Mouse (Mus musculus) MEL (cell line): ENCODE results near the gene Taf6l. TPM values are rescaled to one million over a fixed set of nuclear protein-coding genes. Genes with fewer than 3 reads are reported as not detected.
"Not testable (repeated sequence)": the region's sequence is repeated elsewhere in the genome, so short reads cannot be mapped to it uniquely, and the experiment has no call there.

Experiments used
- DNase-seq: peaks from one replicate; pipeline ENCODE4 v3.0.0; 2011; ENCODE audit warnings: low read depth, low spot score
- H3K27ac ChIP-seq: 2 replicates; pipeline ENCODE4 v1.5.1; 2012; ENCODE audit warnings: low read depth, mild to moderate bottlenecking, control low read depth, low read length, moderate library complexity; ENCODE audit not compliant: control insufficient read depth
- H3K27me3 ChIP-seq, 2 experiments: fragments of 150-350 bp in 1 of 2; sonication (generic) in 1 of 2; 2 replicates each; pipeline ENCODE4 v1.6.1; 2012; ENCODE audit warnings: low read length in 2 of 2, mild to moderate bottlenecking in 2 of 2, improper control_type of control experiment in 1 of 2, moderate library complexity in 1 of 2; ENCODE audit not compliant: insufficient read depth in 2 of 2, control insufficient read depth in 1 of 2
- H3K36me3 ChIP-seq, 2 experiments: 2 replicates each; pipeline ENCODE4 v1.6.1; 2012 to 2014; ENCODE audit warnings: low read length in 2 of 2, improper control_type of control experiment in 1 of 2, inconsistent platforms in 1 of 2, mild to moderate bottlenecking in 1 of 2; ENCODE audit not compliant: insufficient read depth in 2 of 2, control insufficient read depth in 1 of 2
- H3K4me1 ChIP-seq, 2 experiments: fragments of 150-350 bp in 1 of 2; sonication (generic) in 1 of 2; 2 replicates each; pipeline ENCODE4 v1.6.1; 2012; ENCODE audit warnings: low read length in 2 of 2, improper control_type of control experiment in 1 of 2, mild to moderate bottlenecking in 1 of 2; ENCODE audit not compliant: insufficient read depth in 2 of 2, control insufficient read depth in 1 of 2
- H3K4me3 ChIP-seq, 2 experiments: fragments of 150-350 bp in 1 of 2; sonication (generic) in 1 of 2; 2 replicates each; pipeline ENCODE4 v1.5.1; 2012; ENCODE audit warnings: low read depth in 2 of 2, low read length in 2 of 2, mild to moderate bottlenecking in 2 of 2, moderate library complexity in 2 of 2, control low read depth in 1 of 2, improper control_type of control experiment in 1 of 2; ENCODE audit not compliant: control insufficient read depth in 1 of 2, insufficient read depth in 1 of 2
- H3K79me2 ChIP-seq: 2 replicates; pipeline ENCODE4 v1.6.1; 2012; ENCODE audit warnings: mild to moderate bottlenecking, low read length, moderate library complexity; ENCODE audit not compliant: control insufficient read depth, poor library complexity, insufficient read depth
- H3K9ac ChIP-seq: 2 replicates; pipeline ENCODE4 v1.6.1; 2012; ENCODE audit warnings: low read depth, mild to moderate bottlenecking, control low read depth, low read length, moderate library complexity; ENCODE audit not compliant: control insufficient read depth, poor library complexity, severe bottlenecking
- H3K9me3 ChIP-seq: fragments of 150-350 bp; sonication (generic); replicated peaks from 2 replicates; pipeline ENCODE4 v1.6.1; 2012; ENCODE audit warnings: mild to moderate bottlenecking, low read length, improper control_type of control experiment, moderate library complexity; ENCODE audit not compliant: insufficient read depth
- BHLHE40 ChIP-seq: IDR thresholded peaks from 2 replicates; pipeline ENCODE4 v1.6.1; 2012; ENCODE audit warnings: low read depth, mild to moderate bottlenecking, inconsistent platforms, low read length, improper control_type of control experiment, borderline replicate concordance
- CHD2 ChIP-seq: IDR thresholded peaks from 2 replicates; pipeline ENCODE4 v1.6.1; 2011; ENCODE audit warnings: low read length, improper control_type of control experiment
- ETS1 ChIP-seq: IDR thresholded peaks from 2 replicates; pipeline ENCODE4 v1.6.1; 2012; ENCODE audit warnings: low read depth, mild to moderate bottlenecking, inconsistent platforms, low read length, improper control_type of control experiment, moderate library complexity
- MEF2A ChIP-seq: IDR thresholded peaks from 2 replicates; pipeline ENCODE4 v1.6.1; 2014; ENCODE audit warnings: low read depth, mild to moderate bottlenecking, inconsistent platforms, low read length, improper control_type of control experiment; ENCODE audit not compliant: poor library complexity, insufficient replicate concordance, severe bottlenecking; ENCODE audit errors: extremely low read depth
- MYB ChIP-seq: IDR thresholded peaks from 2 replicates; pipeline ENCODE4 v1.6.1; 2011; ENCODE audit warnings: mild to moderate bottlenecking, low read depth, low read length, improper control_type of control experiment
- NELFE ChIP-seq: IDR thresholded peaks from 2 replicates; pipeline ENCODE4 v1.6.1; 2011; ENCODE audit warnings: low read depth, low read length, improper control_type of control experiment
- POLR2A ChIP-seq, 2 experiments: IDR thresholded peaks; 2 replicates each; pipeline ENCODE4 v1.6.1; 2011 to 2012; ENCODE audit warnings: low read length in 2 of 2, mild to moderate bottlenecking in 2 of 2, control low read depth in 1 of 2, improper control_type of control experiment in 1 of 2, low read depth in 1 of 2, moderate library complexity in 1 of 2; ENCODE audit not compliant: control insufficient read depth in 1 of 2, insufficient read depth in 1 of 2, poor library complexity in 1 of 2
- POLR2AphosphoS2 ChIP-seq: IDR thresholded peaks from 2 replicates; pipeline ENCODE4 v1.6.1; 2011; ENCODE audit warnings: low read length, improper control_type of control experiment
- POLR2AphosphoS5 ChIP-seq: IDR thresholded peaks from 2 replicates; pipeline ENCODE4 v1.6.1; 2012; ENCODE audit warnings: low read depth, borderline replicate concordance, mild to moderate bottlenecking, inconsistent platforms, low read length, moderate library complexity, mixed read lengths
- SIN3A ChIP-seq: IDR thresholded peaks from 2 replicates; pipeline ENCODE4 v1.6.1; 2012; ENCODE audit warnings: low read length, improper control_type of control experiment, inconsistent platforms
- SMC3 ChIP-seq: IDR thresholded peaks from 2 replicates; pipeline ENCODE4 v1.6.1; 2011; ENCODE audit warnings: low read depth, low read length, improper control_type of control experiment
- TBP ChIP-seq: IDR thresholded peaks from 2 replicates; pipeline ENCODE4 v1.8.0; 2011; ENCODE audit warnings: low read depth, low read length, improper control_type of control experiment
- UBTF ChIP-seq: IDR thresholded peaks from 2 replicates; pipeline ENCODE4 v1.6.1; 2012; ENCODE audit warnings: low read depth, mild to moderate bottlenecking, inconsistent platforms, low read length, improper control_type of control experiment, moderate library complexity, borderline replicate concordance; ENCODE audit not compliant: insufficient read depth
- ZMIZ1 ChIP-seq: IDR thresholded peaks from 2 replicates; pipeline ENCODE4 v1.6.1; 2012; ENCODE audit warnings: low read depth, mild to moderate bottlenecking, inconsistent platforms, low read length, improper control_type of control experiment, moderate library complexity
- ZNF384 ChIP-seq: IDR thresholded peaks from 2 replicates; pipeline ENCODE4 v1.6.1; 2012; ENCODE audit warnings: low read depth, mild to moderate bottlenecking, inconsistent platforms, low read length, improper control_type of control experiment
- polyA plus RNA-seq, 2 experiments: library from polyadenylated mRNA; stranded (reverse) in 1 of 2; unstranded in 1 of 2; fragments of >175 nt in 1 of 2; fragments of >200 nt in 1 of 2; gene quantifications; 2 replicates each; pipeline versions ENCODE4 v1.2.1 to v1.2.4; 2012; ENCODE audit warnings: low replicate concordance in 2 of 2, low read depth in 1 of 2; ENCODE audit not compliant: insufficient read length in 2 of 2, insufficient read depth in 1 of 2, missing spikeins in 1 of 2
- total RNA-seq: library from RNA; depleted of rRNA; stranded (reverse); fragments of 300-350 nt; gene quantifications from 2 replicates; pipeline ENCODE4 v1.2.3, GENCODE M21; 2012

Gene Taf6l
- total and polyA plus RNA-seq, 3 experiments: 18.3 to 25.5 TPM; not detected in 1

DNA sequence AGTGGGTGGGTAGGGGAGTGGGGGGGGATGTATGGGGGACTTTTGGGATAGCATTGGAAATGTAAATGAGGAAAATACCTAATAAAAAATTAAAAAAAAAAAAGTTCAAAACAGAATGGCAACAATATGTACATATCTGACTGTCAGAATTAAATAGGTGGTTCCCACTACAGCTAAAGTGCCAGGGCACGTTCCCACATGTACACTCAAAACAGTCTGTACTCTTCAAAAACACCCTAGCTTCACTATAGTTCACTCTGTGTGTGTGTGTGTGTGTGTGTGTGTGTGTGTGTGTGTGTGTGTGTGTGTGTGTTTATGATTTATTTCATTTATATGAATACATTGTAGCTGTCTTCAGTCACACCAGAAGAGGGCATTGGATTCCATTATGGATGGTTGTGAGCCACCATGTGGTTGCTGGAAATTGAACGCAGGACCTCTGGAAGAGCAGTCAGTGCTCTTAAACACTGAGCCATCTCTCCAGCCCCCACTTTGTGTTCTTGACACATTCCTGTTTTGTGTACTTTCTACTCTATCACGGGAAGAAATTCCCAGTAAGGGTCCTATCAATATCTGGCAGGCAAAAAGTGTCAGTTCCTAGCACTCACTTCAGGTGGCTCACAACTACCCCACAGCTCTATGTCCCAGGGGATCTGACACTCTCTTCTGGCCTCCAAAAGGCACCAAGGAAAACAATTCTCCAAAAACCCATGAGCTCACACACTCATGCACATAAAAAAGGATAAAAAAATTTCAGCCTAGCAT, 57.7 kb downstream of the Taf6l start:
- H3K9me3 ChIP-seq: not testable (repeated sequence)
- H3K79me2 ChIP-seq: peaks cover 24% of the 10 kb centered on the region

DNA sequence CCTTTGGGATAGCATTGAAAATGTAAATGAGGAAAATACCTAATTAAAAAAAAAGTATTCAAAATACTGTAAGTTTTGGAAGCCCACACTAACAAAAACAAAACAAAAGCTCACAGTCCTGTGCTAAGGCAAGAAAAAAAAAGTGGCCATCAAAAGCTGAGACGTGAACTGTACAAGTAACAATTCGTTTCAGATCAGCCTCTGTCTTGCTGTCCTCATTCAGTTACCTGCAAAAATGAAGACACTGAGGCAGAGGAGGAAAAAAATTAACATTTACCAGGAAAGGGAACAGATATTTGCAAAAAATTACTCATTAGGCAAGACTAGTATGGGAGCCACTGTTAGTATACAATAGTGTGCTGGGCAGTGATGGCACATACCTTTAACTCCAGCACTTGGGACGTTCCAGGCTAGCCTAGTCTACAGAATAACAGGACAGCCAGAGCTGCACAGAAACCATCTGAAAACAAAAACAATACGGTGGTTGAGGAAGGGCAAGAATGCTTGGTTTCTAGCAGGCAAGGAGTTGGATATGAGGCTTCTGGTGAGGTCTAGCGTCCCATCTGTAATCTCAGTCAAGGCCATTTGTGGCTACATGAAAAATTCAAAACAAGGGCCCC, 58.6 kb downstream of the Taf6l start:
- Histone ChIP-seq H3K9ac (no peak overlapping the region), H3K4me3 (no peak overlapping the region), H3K27me3 (no peaks in the 10 kb centered on the region), H3K4me1 (no peaks in the 10 kb centered on the region), H3K9me3 (no peaks in the 10 kb centered on the region), H3K36me3 (peaks cover 9 to 22% of the 10 kb centered on the region in 2 experiments), H3K79me2 (peaks cover 29% of the 10 kb centered on the region), H3K27ac (no peak overlapping the region)
- DNase-seq: peak; percentile 74
- TF ChIP-seq BHLHE40 (no peak), POLR2A (IDR thresholded peaks at IDR 0.05; ENCODE audit: control insufficient read depth in 1 of 2, insufficient read depth in 1 of 2, low read depth in 1 of 2, low read length in 2 of 2, poor library complexity in 1 of 2) (peak in 1 of 2 experiments; percentile 70; a peak in 2 of 4 replicates), NELFE (no peak), SMC3 (peak; percentile 23; the same call in 1 of the 2 replicates), ETS1 (no peak), POLR2AphosphoS2 (peak; percentile 70), UBTF (no peak), MEF2A (no peak)

More for the DNA sequence above, 57.7 kb downstream of the Taf6l start:
- DNase-seq: peak; percentile 79
- H3K27me3 ChIP-seq, H3K4me3 ChIP-seq, H3K4me1 ChIP-seq, H3K9ac ChIP-seq: not testable (repeated sequence)
- H3K27ac ChIP-seq: 0 out of 2 replicates have a peak overlapping the region, but pooled peaks have one; percentile 34
- peaks cover 9 to 22% of the 10 kb centered on the region in 2 experiments for H3K36me3 ChIP-seq
- TF ChIP-seq BHLHE40 (0 out of 2 replicates have a peak, but pooled peaks have one; percentile 9), POLR2AphosphoS5 (peak; percentile 50; the same call in 1 of the 2 replicates), POLR2AphosphoS2 (peak; percentile 99), ZNF384 (peak; percentile 46; the same call in 1 of the 2 replicates), ZMIZ1 (peak; percentile 72; the same call in 1 of the 2 replicates), TBP (0 out of 2 replicates have a peak, but pooled peaks have one; percentile 25), SMC3 (0 out of 2 replicates have a peak, but pooled peaks have one; percentile 10), CHD2 (peak; percentile 65), MYB (0 out of 2 replicates have a peak, but pooled peaks have one; percentile 28), NELFE (0 out of 2 replicates have a peak, but pooled peaks have one; percentile 21), POLR2A (IDR thresholded peaks at IDR 0.05; ENCODE audit: control insufficient read depth in 1 of 2, insufficient read depth in 1 of 2, low read depth in 1 of 2, low read length in 2 of 2, poor library complexity in 1 of 2) (peak in 1 of 2 experiments; percentile 57; a peak in 2 of 4 replicates), SIN3A (0 out of 2 replicates have a peak, but pooled peaks have one; percentile 38)
